Mouse (Mus musculus): ENCODE measurements around the gene Rad9a.
A peak's percentile ranks its signal among the peaks of the same experiment; 100 is the strongest.
"Not testable (repeated sequence)": the region's sequence is repeated elsewhere in the genome, so short reads cannot be mapped to it uniquely, and the experiment has no call there.

Gene Rad9a

GRCm38 (mm10) chr19:4201291-4201909 is at the start of gene Rad9a:
Gene Rad9a (minus strand): TSS chr19:4201662.
- DNase-seq (ENCODE audit: low spot score), result peak; percentile 92

- DNase-seq (ENCODE audit: low spot score), result not testable (repeated sequence)
Measured at GRCm38 (mm10) chr19:4248683-4249082, 47.2 kb upstream of the Rad9a start.

- no peak for DNase-seq (ENCODE audit: low spot score)
Measured at GRCm38 (mm10) chr19:4247010-4247409, 45.5 kb upstream of the Rad9a start.

GRCm38 (mm10) chr19:4244775-4245174 is 43.3 kb upstream of the Rad9a start:
- DNase-seq (ENCODE audit: low spot score), result no peak

- no peak for DNase-seq (ENCODE audit: low spot score)
Measured at GRCm38 (mm10) chr19:4242416-4242815, 41.0 kb upstream of the Rad9a start.

GRCm38 (mm10) chr19:4240247-4240668 is 38.8 kb upstream of the Rad9a start:
- no peak for DNase-seq (ENCODE audit: low spot score)

- DNase-seq (ENCODE audit: low spot score), result no peak
Measured at GRCm38 (mm10) chr19:4234548-4234947, 33.1 kb upstream of the Rad9a start.

GRCm38 (mm10) chr19:4232651-4233050 is 31.2 kb upstream of the Rad9a start:
- no peak for DNase-seq (ENCODE audit: low spot score)

- peak; percentile 47 for DNase-seq (ENCODE audit: low spot score)
Measured at GRCm38 (mm10) chr19:4232186-4232572, 30.7 kb upstream of the Rad9a start.

- DNase-seq (ENCODE audit: low spot score), result peak; percentile 90
Measured at GRCm38 (mm10) chr19:4231253-4232185, 30.1 kb upstream of the Rad9a start, which contains the start of gene Pold4. Gene Pold4 (plus strand): TSS chr19:4231899.

GRCm38 (mm10) chr19:4230415-4230814 is 29.0 kb upstream of the Rad9a start:
- DNase-seq (ENCODE audit: low spot score), result no peak

GRCm38 (mm10) chr19:4229451-4230076 is 28.1 kb upstream of the Rad9a start:
- no peak for DNase-seq (ENCODE audit: low spot score)

GRCm38 (mm10) chr19:4228891-4229290 is 27.4 kb upstream of the Rad9a start:
- no peak for DNase-seq (ENCODE audit: low spot score)

GRCm38 (mm10) chr19:4227894-4228678 is 26.6 kb upstream of the Rad9a start:
- DNase-seq (ENCODE audit: low spot score), result peak; percentile 80

GRCm38 (mm10) chr19:4227446-4227845 is 26.0 kb upstream of the Rad9a start:
- DNase-seq (ENCODE audit: low spot score), result no peak

GRCm38 (mm10) chr19:4226779-4227178 is 25.3 kb upstream of the Rad9a start:
- no peak for DNase-seq (ENCODE audit: low spot score)

GRCm38 (mm10) chr19:4222165-4222564 is 20.7 kb upstream of the Rad9a start:
- DNase-seq (ENCODE audit: low spot score), result peak; percentile 61

- peak; percentile 52 for DNase-seq (ENCODE audit: low spot score)
Measured at GRCm38 (mm10) chr19:4220957-4221743, 19.7 kb upstream of the Rad9a start.

GRCm38 (mm10) chr19:4220416-4220815 is 19.0 kb upstream of the Rad9a start:
- no peak for DNase-seq (ENCODE audit: low spot score)

- DNase-seq (ENCODE audit: low spot score), result no peak
Measured at GRCm38 (mm10) chr19:4219943-4220342, 18.5 kb upstream of the Rad9a start.

- no peak for DNase-seq (ENCODE audit: low spot score)
Measured at GRCm38 (mm10) chr19:4218784-4219183, 17.3 kb upstream of the Rad9a start.

Data from MN1 (cell line).